Mouse (Mus musculus) forebrain, embryonic 14.5 days (tissue): ENCODE measurements at regions not wholly inside any gene's neighbourhood (a gene's known extent, or its start where the extent isn't known, plus 50 kb on each side); places are given as distances from the start of the nearest gene placed in this dataset.

ENCODE experiments used
- ATAC-seq: fragments of 200-750 bp; cut with Nextera tagmentation; 2 replicates; pipeline ENCODE4 v1.8.0; 2017; ENCODE audit warnings: mild to moderate bottlenecking, moderate library complexity
- DNase-seq: peaks from one replicate; pipeline ENCODE4 v3.0.0-alpha.2; 2015; ENCODE audit warnings: low spot score
- H3K27ac ChIP-seq: fragments of 300-500 bp; sonication (generic); 2 replicates; pipeline ENCODE4 v1.5.1; 2014; ENCODE audit warnings: low read depth, mild to moderate bottlenecking, control low read depth, low read length, moderate library complexity
- H3K27me3 ChIP-seq: fragments of 300-500 bp; sonication (generic); replicated peaks from 2 replicates; pipeline ENCODE4 v1.6.1; 2014; ENCODE audit warnings: low read length, control low read depth, mixed read lengths; ENCODE audit not compliant: control insufficient read depth, insufficient read depth
- H3K36me3 ChIP-seq: fragments of 300-500 bp; sonication (generic); 2 replicates; pipeline ENCODE4 v1.6.1; 2014; ENCODE audit warnings: low read length, control low read depth; ENCODE audit not compliant: control insufficient read depth, insufficient read depth
- H3K4me1 ChIP-seq: fragments of 300-500 bp; sonication (generic); 2 replicates; pipeline ENCODE4 v1.6.1; 2014; ENCODE audit warnings: antibody characterized with exemption, low read length, control low read depth; ENCODE audit not compliant: control insufficient read depth, insufficient read depth
- H3K4me2 ChIP-seq: fragments of 300-500 bp; sonication (generic); 2 replicates; pipeline ENCODE4 v1.6.1; 2014; ENCODE audit warnings: mild to moderate bottlenecking, control low read depth, low read length
- H3K4me3 ChIP-seq: fragments of 300-500 bp; sonication (generic); 2 replicates; pipeline ENCODE4 v1.5.1; 2014; ENCODE audit warnings: low read depth, low read length, control low read depth
- H3K9ac ChIP-seq: fragments of 300-500 bp; sonication (generic); 2 replicates; pipeline ENCODE4 v1.6.1; 2014; ENCODE audit warnings: mild to moderate bottlenecking, low read length, control low read depth, moderate library complexity
- H3K9me3 ChIP-seq: fragments of 300-500 bp; sonication (generic); replicated peaks from 2 replicates; pipeline ENCODE4 v1.6.1; 2016; ENCODE audit warnings: low read length, control low read depth, mixed read lengths; ENCODE audit not compliant: control insufficient read depth
- WGBS: fragments of 180-500 bp; shearing (Covaris S2); extraction: QIAGEN DNeasy Blood & Tissue Kit; methylation state at CpG from one replicate; pipeline ENCODE4 v1.1.7; 2014; 5-methylcytosine and 5-hydroxymethylcytosine counted together

DNA sequence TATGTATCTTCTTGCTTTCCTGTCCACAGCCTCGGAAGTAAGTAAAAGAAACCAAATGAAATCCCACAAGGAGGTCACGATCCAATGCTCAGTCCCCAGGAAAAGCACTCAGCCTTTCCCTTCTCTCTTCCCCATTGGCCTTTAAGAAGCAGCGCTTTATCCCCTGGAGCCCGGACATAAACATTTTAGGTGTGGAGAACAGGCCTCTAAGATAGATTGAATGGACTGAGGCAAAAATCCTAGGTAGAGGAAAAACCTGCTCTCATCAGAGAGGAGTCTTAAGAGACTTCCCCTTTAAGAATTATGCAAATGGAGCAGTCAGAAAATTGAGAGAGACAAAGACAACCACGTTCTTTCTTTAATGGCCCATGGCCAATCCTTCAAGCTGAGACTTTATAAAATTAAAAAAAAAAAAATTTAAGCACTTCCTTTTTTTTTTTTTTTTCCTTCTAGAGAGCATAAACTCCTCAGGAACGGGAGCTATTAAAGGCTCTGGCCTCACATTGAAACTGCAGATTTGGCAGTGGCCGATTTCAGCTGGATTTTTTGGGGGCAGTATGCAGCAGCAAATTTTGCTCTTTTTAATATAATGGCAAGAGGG, 1020.5 kb downstream of the 9330182O14Rik start:
- peak; percentile 70 for DNase-seq
- Histone ChIP-seq H3K36me3 (no peaks in the 10 kb centered on the region), H3K4me2 (peak overlapping the region; percentile 62), H3K27ac (no peak overlapping the region), H3K4me1 (peaks cover 2% of the 10 kb centered on the region; the same call in 1 of the 2 replicates), H3K4me3 (peak overlapping the region; percentile 21), H3K27me3 (no peaks in the 10 kb centered on the region), H3K9ac (peak overlapping the region; percentile 52), H3K9me3 (no peaks in the 10 kb centered on the region)
- 16% methylated on average over 7 of the region's 7 CpGs for WGBS
- ATAC-seq: peak; percentile 49

DNA sequence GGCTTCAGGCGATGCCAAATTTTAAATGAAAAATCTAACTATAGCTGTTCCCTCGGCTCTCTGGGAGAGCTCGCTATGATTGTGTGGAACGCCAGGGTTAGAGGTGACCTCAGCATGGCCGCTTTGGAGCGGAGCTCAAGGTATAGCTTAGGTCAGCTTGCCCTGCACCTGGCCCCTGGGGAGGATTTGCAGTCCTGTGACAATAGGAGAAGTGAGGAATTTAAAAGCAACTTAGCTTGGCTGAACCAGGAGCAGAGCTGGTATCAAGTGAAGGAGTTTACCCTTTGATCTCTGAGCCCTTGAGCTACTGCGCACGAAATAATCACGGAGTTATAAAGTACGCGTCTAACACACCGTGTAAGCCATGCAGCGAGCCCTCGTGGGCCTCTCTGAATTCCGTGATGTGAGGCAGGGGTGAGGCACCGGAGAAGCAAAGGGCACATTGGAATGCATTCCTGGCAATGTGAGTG, 1021.0 kb downstream of the 9330182O14Rik start:
- Histone ChIP-seq H3K36me3 (no peaks in the 10 kb centered on the region), H3K27ac (no peak overlapping the region), H3K27me3 (no peaks in the 10 kb centered on the region), H3K4me3 (peak overlapping the region; percentile 21), H3K9me3 (no peaks in the 10 kb centered on the region), H3K4me1 (peaks cover 2% of the 10 kb centered on the region; the same call in 1 of the 2 replicates), H3K4me2 (peak overlapping the region; percentile 62), H3K9ac (peak overlapping the region; percentile 52)
- ATAC-seq (peak; percentile 76), DNase-seq (peak; percentile 51)
- 2% methylated on average over 16 of the region's 16 CpGs for WGBS

DNA sequence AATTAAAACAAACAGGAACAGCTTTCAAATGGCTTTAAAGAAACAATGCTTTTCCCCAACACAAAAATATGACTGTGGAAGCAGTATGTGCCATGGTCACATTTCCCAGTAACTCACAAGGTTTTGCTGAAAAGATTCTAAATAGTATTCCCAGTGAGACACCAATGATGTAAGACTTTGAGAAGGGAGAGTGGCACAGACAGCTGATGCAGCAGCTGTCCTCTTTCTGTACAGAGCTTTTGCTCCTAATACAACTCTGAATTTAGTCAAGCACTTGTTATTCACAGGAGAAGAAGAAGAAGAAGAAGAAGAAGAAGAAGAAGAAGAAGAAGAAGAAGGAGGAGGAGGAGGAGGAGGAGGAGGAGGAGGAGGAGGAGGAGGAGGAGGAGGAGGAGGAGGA, 1023.6 kb downstream of the 9330182O14Rik start:
- peaks cover 2% of the 10 kb centered on the region; the same call in 1 of the 2 replicates for H3K4me1 ChIP-seq
- H3K27ac ChIP-seq: no peak overlapping the region
- no peak overlapping the region for H3K4me3 ChIP-seq
- H3K36me3 ChIP-seq: no peaks in the 10 kb centered on the region
- no peak overlapping the region for H3K4me2 ChIP-seq
- H3K9ac ChIP-seq: no peak overlapping the region
- no peaks in the 10 kb centered on the region for H3K27me3 ChIP-seq
- no peaks in the 10 kb centered on the region for H3K9me3 ChIP-seq
- no peak for DNase-seq
- ATAC-seq: no peak

DNA sequence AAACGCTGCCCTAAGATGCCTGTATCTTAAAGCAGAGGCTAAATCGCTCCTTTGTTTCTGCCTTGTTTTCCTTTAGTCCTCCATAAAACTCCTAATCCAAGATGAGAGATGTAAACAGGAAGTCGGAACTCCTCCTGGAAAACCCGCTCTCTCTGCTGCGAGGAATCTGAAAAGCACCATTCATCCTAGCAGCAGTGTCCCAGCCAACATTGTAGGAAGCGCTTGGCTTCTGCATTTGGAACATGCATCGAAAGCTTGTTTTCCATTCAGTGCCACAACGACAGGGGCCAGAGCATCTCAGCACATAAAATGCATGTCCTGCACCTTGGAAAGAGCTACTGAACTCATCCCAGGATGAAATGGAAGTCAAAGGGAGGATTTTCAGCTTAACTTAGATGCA, 1028.1 kb downstream of the 9330182O14Rik start:
- H3K4me3 ChIP-seq: no peak overlapping the region
- no peak overlapping the region for H3K27ac ChIP-seq
- no peaks in the 10 kb centered on the region for H3K36me3 ChIP-seq
- 34% methylated on average over 8 of the region's 8 CpGs for WGBS
- ATAC-seq (no peak), DNase-seq (peak; percentile 23)
- H3K9me3 ChIP-seq: no peaks in the 10 kb centered on the region
- H3K4me2 ChIP-seq: no peak overlapping the region
- no peaks in the 10 kb centered on the region for H3K4me1 ChIP-seq
- H3K27me3 ChIP-seq: no peaks in the 10 kb centered on the region
- H3K9ac ChIP-seq: no peak overlapping the region; the same call in 1 of the 2 replicates

DNA sequence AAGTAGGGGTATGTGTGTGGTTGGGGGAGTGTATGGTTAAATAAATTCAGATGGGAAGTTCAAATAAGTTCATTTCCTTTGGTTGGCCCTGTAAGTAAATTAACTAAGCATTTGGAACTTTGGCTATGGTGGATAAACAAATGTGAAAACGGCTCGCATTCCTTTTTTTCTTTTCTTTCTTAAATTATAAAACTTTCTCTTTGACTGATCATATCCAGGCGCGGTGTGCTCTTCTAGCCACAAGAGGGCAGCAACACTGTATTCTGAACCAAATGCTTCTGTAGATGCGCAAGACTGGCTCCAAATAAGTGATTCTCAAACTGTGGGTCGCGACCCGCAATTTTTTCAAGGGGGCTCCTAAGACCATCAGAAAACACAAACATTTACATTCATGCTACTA, 1028.6 kb downstream of the 9330182O14Rik start:
- no peaks in the 10 kb centered on the region for H3K36me3 ChIP-seq
- H3K4me2 ChIP-seq: no peak overlapping the region
- DNase-seq: peak; percentile 85
- H3K27ac ChIP-seq: no peak overlapping the region
- H3K9ac ChIP-seq: no peak overlapping the region
- ATAC-seq: peak; percentile 75
- no peaks in the 10 kb centered on the region for H3K4me1 ChIP-seq
- no peaks in the 10 kb centered on the region for H3K9me3 ChIP-seq
- H3K27me3 ChIP-seq: no peaks in the 10 kb centered on the region
- no peak overlapping the region for H3K4me3 ChIP-seq
- WGBS: 2% methylated on average over 8 of the region's 8 CpGs

- Histone ChIP-seq H3K4me3 (0 out of 2 replicates have a peak overlapping the region, but pooled peaks have one; percentile 6), H3K4me1 (no peaks in the 10 kb centered on the region), H3K9ac (no peak overlapping the region), H3K27me3 (no peaks in the 10 kb centered on the region), H3K36me3 (no peaks in the 10 kb centered on the region), H3K27ac (no peak overlapping the region), H3K9me3 (no peaks in the 10 kb centered on the region), H3K4me2 (peak overlapping the region; percentile 33)
- ATAC-seq (peak; percentile 69), DNase-seq (peak; percentile 89)
- 14% methylated on average over 8 of the region's 8 CpGs for WGBS
These were observed 1029.6 kb downstream of the 9330182O14Rik start for GRCm38 (mm10) chr15:41163643-41164358.

GRCm38 (mm10) chr15:41165534-41165933, 1031.4 kb downstream of the 9330182O14Rik start:
- 72% methylated on average over 3 of the region's 3 CpGs for WGBS
- H3K4me3 ChIP-seq: no peak overlapping the region
- no peak overlapping the region for H3K9ac ChIP-seq
- H3K27me3 ChIP-seq: no peaks in the 10 kb centered on the region
- DNase-seq (no peak), ATAC-seq (no peak)
- H3K27ac ChIP-seq: no peak overlapping the region
- no peaks in the 10 kb centered on the region for H3K4me1 ChIP-seq
- no peak overlapping the region for H3K4me2 ChIP-seq
- H3K9me3 ChIP-seq: no peaks in the 10 kb centered on the region
- no peaks in the 10 kb centered on the region for H3K36me3 ChIP-seq

DNA sequence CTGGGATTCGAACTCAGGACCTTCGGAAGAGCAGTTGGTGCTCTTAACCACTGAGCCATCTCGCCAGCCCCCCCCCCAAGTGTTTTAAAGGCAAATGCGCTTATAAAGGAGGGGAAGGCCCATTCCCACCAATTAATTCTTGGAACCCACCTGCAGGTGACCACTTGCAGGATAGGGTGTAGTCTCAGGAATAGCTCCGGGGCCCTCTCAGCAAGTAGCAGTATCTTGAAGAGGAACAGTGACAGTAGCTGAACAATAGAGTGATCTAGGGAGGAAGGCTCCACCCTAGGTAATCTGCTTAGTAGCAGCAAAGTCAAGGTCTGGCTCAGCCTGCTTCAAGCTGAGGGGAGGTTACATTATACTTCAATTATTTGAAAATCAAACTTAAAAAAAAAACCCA, 1056.6 kb downstream of the 9330182O14Rik start:
- Histone ChIP-seq H3K27ac (no peak overlapping the region), H3K4me2 (no peak overlapping the region), H3K4me3 (no peak overlapping the region), H3K36me3 (no peaks in the 10 kb centered on the region), H3K9me3 (no peaks in the 10 kb centered on the region), H3K9ac (no peak overlapping the region), H3K27me3 (no peaks in the 10 kb centered on the region), H3K4me1 (no peaks in the 10 kb centered on the region)
- 79% methylated on average over 5 of the region's 5 CpGs for WGBS
- ATAC-seq (no peak), DNase-seq (no peak)

DNA sequence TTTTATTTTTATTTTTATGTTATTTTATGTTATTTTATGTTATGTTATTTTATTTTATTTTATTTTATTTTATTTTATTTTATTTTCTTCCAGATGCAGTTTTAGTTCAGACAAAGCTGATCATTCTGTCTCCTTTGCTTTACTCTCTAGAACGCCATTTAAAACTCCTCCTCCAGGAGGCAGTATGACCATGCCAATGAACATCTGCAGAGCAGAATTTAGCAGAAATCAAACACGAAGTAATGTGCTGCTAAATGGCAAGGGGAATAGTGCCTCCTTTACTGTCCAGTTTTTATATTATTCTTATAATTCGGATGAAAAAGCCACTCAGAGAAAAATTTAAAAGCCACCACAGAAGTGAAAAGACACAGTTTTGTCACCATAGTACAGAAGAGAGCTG, 1059.1 kb downstream of the 9330182O14Rik start:
- Histone ChIP-seq H3K9me3 (no peaks in the 10 kb centered on the region), H3K27me3 (no peaks in the 10 kb centered on the region), H3K9ac (no peak overlapping the region), H3K36me3 (no peaks in the 10 kb centered on the region), H3K4me3 (no peak overlapping the region), H3K27ac (no peak overlapping the region), H3K4me2 (no peak overlapping the region), H3K4me1 (no peaks in the 10 kb centered on the region)
- DNase-seq: peak; percentile 75
- peak; percentile 70 for ATAC-seq
- WGBS: 33% methylated on average over 3 of the region's 3 CpGs
